Mouse (Mus musculus) cerebellum, adult 11-12 months (tissue): Measurements from ENCODE around the gene Gm10974.

Experiments
- DNase-seq: peaks from one replicate; pipeline ENCODE4 v3.0.0; 2022

The Gm10974 gene

GRCm38 (mm10) chr7:66364491-66364890, 1.2 kb upstream of the Gm10974 start:
- DNase-seq: no peak

- no peak for DNase-seq
Measured at GRCm38 (mm10) chr7:66365411-66365810, 294 bp upstream of the Gm10974 start.

- DNase-seq: no peak
Measured at GRCm38 (mm10) chr7:66369071-66369933, 3.6 kb downstream of the Gm10974 start.

GRCm38 (mm10) chr7:66369934-66370445, 4.3 kb downstream of the Gm10974 start:
- no peak for DNase-seq

GRCm38 (mm10) chr7:66370970-66371369, 5.3 kb downstream of the Gm10974 start:
- DNase-seq: no peak

GRCm38 (mm10) chr7:66373391-66373790, 7.7 kb downstream of the Gm10974 start:
- no peak for DNase-seq

GRCm38 (mm10) chr7:66375736-66376135, 10.0 kb downstream of the Gm10974 start:
- no peak for DNase-seq

GRCm38 (mm10) chr7:66376560-66376959, 10.9 kb downstream of the Gm10974 start:
- DNase-seq: no peak

- no peak for DNase-seq
Measured at GRCm38 (mm10) chr7:66384213-66384612, 18.5 kb downstream of the Gm10974 start.

GRCm38 (mm10) chr7:66384891-66385290, 19.2 kb downstream of the Gm10974 start:
- no peak for DNase-seq

GRCm38 (mm10) chr7:66385826-66386225, 20.1 kb downstream of the Gm10974 start:
- no peak for DNase-seq

- DNase-seq: no peak
Measured at GRCm38 (mm10) chr7:66386411-66386810, 20.7 kb downstream of the Gm10974 start.

- DNase-seq: no peak
Measured at GRCm38 (mm10) chr7:66387419-66387812, 21.7 kb downstream of the Gm10974 start.

GRCm38 (mm10) chr7:66387813-66388521, 22.3 kb downstream of the Gm10974 start, which contains the start of gene Lrrk1:
TSS of gene Lrrk1 (minus strand) at chr7:66388350.
- DNase-seq: no peak

- DNase-seq: peak; percentile 26
Measured at GRCm38 (mm10) chr7:66388621-66389532, 23.2 kb downstream of the Gm10974 start.

- no peak for DNase-seq
Measured at GRCm38 (mm10) chr7:66397288-66397687, 31.6 kb downstream of the Gm10974 start.

GRCm38 (mm10) chr7:66401605-66402004, 35.9 kb downstream of the Gm10974 start:
- no peak for DNase-seq

GRCm38 (mm10) chr7:66402876-66403275, 37.2 kb downstream of the Gm10974 start:
- DNase-seq: no peak

- no peak for DNase-seq
Measured at GRCm38 (mm10) chr7:66404141-66404540, 38.4 kb downstream of the Gm10974 start.

GRCm38 (mm10) chr7:66404802-66405201, 39.1 kb downstream of the Gm10974 start:
- no peak for DNase-seq

GRCm38 (mm10) chr7:66405541-66405940, 39.8 kb downstream of the Gm10974 start:
- DNase-seq: no peak

- DNase-seq: no peak
Measured at GRCm38 (mm10) chr7:66405951-66406721, 40.4 kb downstream of the Gm10974 start.
